Mouse (Mus musculus) neural tube, embryonic 11.5 days (tissue): Measurements from ENCODE around the gene Sp1. TPM values are rescaled to one million over a fixed set of nuclear protein-coding genes. Genes with fewer than 3 reads are reported as not detected.

Experiments
- ATAC-seq: fragments of 200-750 bp; cut with Nextera tagmentation; 2 replicates; pipeline ENCODE4 v1.8.0; 2017; ENCODE audit warnings: moderate number of reproducible peaks, mild to moderate bottlenecking, moderate TSS enrichment, moderate library complexity; ENCODE audit not compliant: insufficient read depth, low FRiP score, low TSS enrichment
- DNase-seq: peaks from one replicate; pipeline ENCODE4 v3.0.0-alpha.2; 2015; ENCODE audit warnings: low spot score
- H3K27ac ChIP-seq: fragments of 300-500 bp; sonication (generic); 2 replicates; pipeline ENCODE4 v1.5.1; 2014; ENCODE audit warnings: low read depth, mild to moderate bottlenecking, low read length
- H3K27me3 ChIP-seq: fragments of 300-500 bp; sonication (generic); 2 replicates; pipeline ENCODE4 v1.6.1; 2014; ENCODE audit warnings: mild to moderate bottlenecking, low read length, mixed read lengths; ENCODE audit not compliant: control insufficient read depth, insufficient read depth
- H3K36me3 ChIP-seq: fragments of 300-500 bp; sonication (generic); 2 replicates; pipeline ENCODE4 v1.6.1; 2014; ENCODE audit warnings: mild to moderate bottlenecking, low read length, moderate library complexity, mixed read lengths; ENCODE audit not compliant: control insufficient read depth, insufficient read depth
- H3K4me1 ChIP-seq: fragments of 300-500 bp; sonication (generic); 2 replicates; pipeline ENCODE4 v1.6.1; 2014; ENCODE audit warnings: low read length, mixed read lengths; ENCODE audit not compliant: control insufficient read depth, insufficient read depth
- H3K4me2 ChIP-seq: fragments of 300-500 bp; sonication (generic); 2 replicates; pipeline ENCODE4 v1.6.1; 2014; ENCODE audit warnings: low read depth, mild to moderate bottlenecking, moderate library complexity
- H3K4me3 ChIP-seq: fragments of 300-500 bp; sonication (generic); 2 replicates; pipeline ENCODE4 v1.5.1; 2014; ENCODE audit warnings: low read depth, low read length
- H3K9ac ChIP-seq: fragments of 300-500 bp; sonication (generic); 2 replicates; pipeline ENCODE4 v1.6.1; 2014; ENCODE audit warnings: mild to moderate bottlenecking, low read length
- H3K9me3 ChIP-seq: fragments of 300-500 bp; sonication (generic); 2 replicates; pipeline ENCODE4 v1.6.1; 2016; ENCODE audit warnings: low read length; ENCODE audit not compliant: control insufficient read depth
- WGBS: fragments of 180-500 bp; shearing (Covaris S2); extraction: QIAGEN DNeasy Blood & Tissue Kit; methylation state at CpG from one replicate; pipeline ENCODE4 v1.1.7; 2014; 5-methylcytosine and 5-hydroxymethylcytosine counted together
- polyA plus RNA-seq: library from polyadenylated mRNA; unstranded; fragments of >200 nt; fragmentation: Nextera tagmentation; extraction: Ambion mirVana; gene quantifications from 2 replicates; pipeline ENCODE4 v1.2.1, GENCODE M21; 2014

Gene Sp1
- polyA plus RNA-seq = 10.4 and 11.1 TPM in 2 replicates

DNA sequence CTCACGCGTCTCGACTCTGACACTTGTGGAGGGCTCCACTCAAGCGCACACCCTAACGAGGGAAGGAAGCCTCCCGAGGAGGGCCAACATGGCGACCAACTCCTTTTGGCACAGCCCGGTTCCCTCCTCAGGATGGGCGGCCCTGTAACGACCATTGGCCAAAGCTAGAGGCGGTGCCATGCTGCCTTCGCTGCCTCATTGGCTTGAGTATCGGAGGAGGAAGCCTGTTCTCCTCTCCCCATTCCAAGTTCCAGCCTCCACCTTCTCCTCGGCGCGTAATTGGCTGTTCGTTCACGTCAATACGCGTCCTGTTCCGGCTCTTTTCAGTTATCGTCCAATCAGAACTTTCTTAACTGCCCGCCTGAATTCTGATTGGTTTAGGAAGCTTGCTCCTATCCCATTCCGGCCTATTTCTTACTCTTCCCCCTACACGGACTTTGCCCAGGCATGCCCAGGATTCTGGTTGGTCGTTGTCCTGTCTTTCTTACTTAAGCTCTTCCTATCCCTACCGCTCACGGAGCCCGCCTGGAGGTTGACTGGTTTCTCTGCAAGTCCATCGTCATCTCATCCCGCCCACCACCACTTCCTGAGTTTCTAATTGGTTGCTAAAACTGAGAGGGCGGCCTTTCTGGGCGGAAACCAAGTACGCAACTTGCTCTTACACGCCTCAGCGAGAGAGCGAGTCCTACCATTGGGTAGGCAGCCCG lies at the start of gene Sp1:
Gene Sp1, plus strand, starts transcription at position 655 of the 707 bp plus-strand sequence.
- Histone ChIP-seq H3K4me3 (peak within 1 kb of the TSS; percentile 94), H3K4me2 (peak within 1 kb of the TSS; percentile 62), H3K4me1 (peaks cover 9% of the 10 kb centered on the region), H3K27ac (peak within 1 kb of the TSS; percentile 97), H3K36me3 (peaks cover 24% of the 10 kb centered on the region), H3K27me3 (no peaks in the 10 kb centered on the region), H3K9ac (peak within 1 kb of the TSS; percentile 92), H3K9me3 (no peaks in the 10 kb centered on the region)
- DNase-seq (peak; percentile 98), ATAC-seq (peak; percentile 99)
- WGBS = under 1% methylated on average over 38 of the region's 38 CpGs

GRCm38 (mm10) chr15:102356501-102357325 lies 49.2 kb upstream of the Sp1 start:
- Histone ChIP-seq H3K4me2 (peak overlapping the region; percentile 72), H3K9me3 (no peaks in the 10 kb centered on the region), H3K27ac (peak overlapping the region; percentile 81), H3K9ac (peak overlapping the region; percentile 71; the same call in 1 of the 2 replicates), H3K36me3 (no peaks in the 10 kb centered on the region), H3K27me3 (peaks cover 11% of the 10 kb centered on the region), H3K4me1 (peaks cover 20% of the 10 kb centered on the region), H3K4me3 (no peak overlapping the region; the same call in 1 of the 2 replicates)
- WGBS = 19% methylated on average over 16 of the region's 16 CpGs
- DNase-seq (no peak), ATAC-seq (no peak)

DNA sequence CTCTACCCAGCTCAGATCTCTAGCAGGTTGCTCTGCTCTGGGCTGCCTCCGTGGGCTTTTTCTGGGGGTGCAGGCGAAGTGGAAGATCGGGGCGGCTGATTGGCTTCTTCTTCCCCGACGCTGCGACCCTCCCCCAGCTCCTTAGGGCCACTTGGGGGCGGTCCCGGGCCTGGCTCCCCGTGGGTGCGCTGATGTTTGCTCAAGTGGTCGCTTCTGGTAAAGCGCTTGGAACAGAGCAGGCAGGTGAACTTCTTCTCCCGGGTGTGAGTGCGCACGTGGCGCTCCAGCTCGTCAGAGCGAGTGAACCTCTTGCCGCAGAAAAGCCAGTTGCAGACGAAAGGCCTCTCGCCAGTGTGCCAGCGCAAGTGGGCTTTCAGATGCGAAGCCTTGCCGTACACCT lies 47.8 kb upstream of the Sp1 start:
- H3K9me3 ChIP-seq = no peaks in the 10 kb centered on the region
- peak overlapping the region; percentile 32; the same call in 1 of the 2 replicates for H3K9ac ChIP-seq
- peaks cover 20% of the 10 kb centered on the region for H3K4me1 ChIP-seq
- H3K4me3 ChIP-seq = peak overlapping the region; percentile 19; the same call in 1 of the 2 replicates
- H3K36me3 ChIP-seq = no peaks in the 10 kb centered on the region
- whole genome bisulfite sequencing = 2% methylated on average over 25 of the region's 25 CpGs
- ATAC-seq (no peak), DNase-seq (peak; percentile 55)
- no peak overlapping the region for H3K27ac ChIP-seq
- peaks cover 11% of the 10 kb centered on the region for H3K27me3 ChIP-seq
- peak overlapping the region; percentile 35 for H3K4me2 ChIP-seq

DNA sequence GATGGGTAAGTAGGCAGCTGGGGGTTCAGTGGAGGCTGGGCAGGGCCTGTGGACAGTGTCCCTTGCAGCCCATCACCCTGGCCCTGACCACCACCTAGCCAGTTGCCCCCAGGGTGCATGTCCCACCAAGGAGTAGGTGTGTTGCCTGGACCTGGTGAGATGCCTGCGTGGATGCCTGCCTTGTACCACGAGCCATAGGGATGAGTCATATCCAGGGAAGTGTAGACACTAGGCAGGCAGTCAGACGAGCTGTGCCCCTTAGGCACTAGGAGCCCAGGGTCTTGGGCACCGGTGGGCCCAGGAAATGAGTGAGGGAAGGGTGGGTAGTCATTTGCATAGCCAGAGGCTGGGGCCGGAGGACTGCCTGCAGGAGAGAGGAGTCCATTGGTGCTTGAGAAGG lies 47.1 kb upstream of the Sp1 start:
- Histone ChIP-seq H3K27me3 (peaks cover 11% of the 10 kb centered on the region), H3K4me1 (peaks cover 20% of the 10 kb centered on the region), H3K4me3 (no peak overlapping the region), H3K36me3 (no peaks in the 10 kb centered on the region), H3K9ac (no peak overlapping the region), H3K27ac (no peak overlapping the region), H3K9me3 (no peaks in the 10 kb centered on the region), H3K4me2 (no peak overlapping the region; the same call in 1 of the 2 replicates)
- ATAC-seq (no peak), DNase-seq (no peak)
- WGBS = 24% methylated on average over 5 of the region's 5 CpGs

DNA sequence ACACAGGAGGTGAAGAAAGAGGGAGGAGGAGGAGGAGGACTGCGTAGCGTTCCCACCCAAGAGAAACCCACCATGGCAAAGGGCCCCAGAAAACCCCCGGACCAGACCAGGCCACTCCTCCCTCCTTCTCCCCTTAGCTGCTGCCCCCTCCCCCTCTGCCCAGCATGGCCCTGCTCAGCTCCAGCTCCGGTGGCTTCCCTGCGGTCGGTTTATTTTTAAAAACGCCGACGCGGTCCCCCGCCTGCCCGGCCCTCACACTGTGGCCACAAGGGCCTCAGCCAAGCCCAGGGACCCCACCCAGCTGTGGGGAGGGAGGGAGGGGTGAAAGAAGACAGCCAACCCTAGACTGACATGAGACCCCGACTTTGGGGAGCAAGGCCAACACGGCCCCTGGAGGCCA lies 43.3 kb upstream of the Sp1 start:
- WGBS = 14% methylated on average over 14 of the region's 14 CpGs
- Histone ChIP-seq H3K27ac (no peak overlapping the region), H3K27me3 (peaks cover 14% of the 10 kb centered on the region), H3K4me1 (peaks cover 13% of the 10 kb centered on the region), H3K36me3 (no peaks in the 10 kb centered on the region), H3K4me2 (no peak overlapping the region; the same call in 1 of the 2 replicates), H3K9me3 (no peaks in the 10 kb centered on the region), H3K4me3 (no peak overlapping the region), H3K9ac (peak overlapping the region; percentile 0; the same call in 1 of the 2 replicates)
- DNase-seq (no peak), ATAC-seq (no peak)

DNA sequence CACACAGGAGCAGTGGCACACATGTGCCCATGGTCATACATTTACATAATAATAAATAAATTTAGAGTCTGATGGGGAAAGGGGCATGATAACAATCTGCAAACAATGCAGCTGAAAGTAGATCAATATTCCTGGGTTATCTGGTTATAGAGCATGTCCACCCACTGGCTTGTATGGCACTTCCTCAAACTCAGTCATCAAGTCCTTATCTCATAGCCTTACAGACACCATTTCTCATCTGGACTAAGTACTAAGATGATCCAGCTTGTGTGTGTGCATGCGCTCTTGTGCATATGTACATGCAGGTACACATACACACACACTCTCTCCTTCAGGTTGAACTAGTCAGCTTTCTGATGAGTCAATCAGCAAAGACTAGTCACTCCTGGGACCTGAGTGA lies 41.3 kb upstream of the Sp1 start:
- Histone ChIP-seq H3K27me3 (0 out of 2 replicates have a peak, but pooled peaks cover 3% of the 10 kb centered on the region), H3K36me3 (no peaks in the 10 kb centered on the region), H3K4me1 (peaks cover 2% of the 10 kb centered on the region; the same call in 1 of the 2 replicates), H3K9me3 (no peaks in the 10 kb centered on the region), H3K4me3 (no peak overlapping the region), H3K9ac (no peak overlapping the region), H3K27ac (no peak overlapping the region), H3K4me2 (no peak overlapping the region)
- no peak for ATAC-seq
- 97% methylated on average over 1 of the region's 1 CpGs for WGBS
- DNase-seq = no peak

- Histone ChIP-seq H3K4me1 (peaks cover 6% of the 10 kb centered on the region; the same call in 1 of the 2 replicates), H3K9me3 (no peaks in the 10 kb centered on the region), H3K4me3 (no peak overlapping the region; the same call in 1 of the 2 replicates), H3K4me2 (peak overlapping the region; percentile 37), H3K27me3 (0 out of 2 replicates have a peak, but pooled peaks cover 3% of the 10 kb centered on the region), H3K27ac (no peak overlapping the region), H3K9ac (peak overlapping the region; percentile 11), H3K36me3 (no peaks in the 10 kb centered on the region)
- ATAC-seq = no peak
- no peak for DNase-seq
- 2% methylated on average over 7 of the region's 7 CpGs for WGBS
Observed at GRCm38 (mm10) chr15:102366238-102366637, 39.7 kb upstream of the Sp1 start.

DNA sequence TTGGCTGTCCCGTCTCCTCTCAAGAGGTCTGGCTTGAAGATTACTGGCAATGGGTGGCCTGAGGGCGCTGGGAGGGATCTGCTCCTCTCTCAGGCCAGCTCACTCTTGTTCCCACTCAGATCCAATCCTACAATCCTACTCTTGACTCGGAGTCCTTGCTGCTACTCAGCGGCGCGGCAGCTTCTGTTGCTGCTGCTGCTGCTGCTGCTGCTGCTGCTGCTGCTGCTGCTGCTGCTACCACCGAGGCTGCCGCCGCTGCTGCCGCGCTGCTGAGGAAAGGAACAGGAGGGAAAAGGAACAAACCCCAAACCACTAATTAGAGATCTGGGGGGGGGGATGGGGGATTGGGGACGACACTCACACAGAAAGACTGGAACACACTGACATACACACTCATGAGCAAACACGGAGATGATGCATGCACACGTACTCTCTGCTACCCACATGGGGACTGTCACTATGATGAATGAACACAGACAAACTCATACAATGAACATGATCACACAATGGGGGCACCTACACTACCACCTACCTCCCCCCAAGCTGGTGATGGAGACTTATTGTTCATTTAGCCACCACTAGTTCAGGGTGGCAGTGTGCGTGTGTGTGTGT lies 39.1 kb upstream of the Sp1 start, which contains the start of gene Sp7:
Gene Sp7, minus strand, starts transcription at position 450 of the 612 bp plus-strand sequence.
- ATAC-seq (no peak), DNase-seq (peak; percentile 52)
- WGBS = 7% methylated on average over 15 of the region's 15 CpGs
- H3K4me2 ChIP-seq = peak within 1 kb of the TSS; percentile 37
- peaks cover 6% of the 10 kb centered on the region; the same call in 1 of the 2 replicates for H3K4me1 ChIP-seq
- H3K9ac ChIP-seq = peak within 1 kb of the TSS; percentile 11
- H3K36me3 ChIP-seq = no peaks in the 10 kb centered on the region
- no peak within 1 kb of the TSS; the same call in 1 of the 2 replicates for H3K4me3 ChIP-seq
- no peak within 1 kb of the TSS for H3K27ac ChIP-seq
- H3K27me3 ChIP-seq = 0 out of 2 replicates have a peak, but pooled peaks cover 3% of the 10 kb centered on the region
- no peaks in the 10 kb centered on the region for H3K9me3 ChIP-seq
